Mouse (Mus musculus) bone marrow, adult 2 months (tissue): ENCODE measurements around the gene Psapl1.

Experiments used
- CTCF ChIP-seq: fragments of 200-500 bp; IDR thresholded peaks from 2 replicates; pipeline ENCODE4 v1.5.1; 2011; ENCODE audit warnings: low read length, control low read depth; ENCODE audit not compliant: control insufficient read depth, insufficient read depth
- POLR2A ChIP-seq: fragments of 200-500 bp; IDR thresholded peaks from 2 replicates; pipeline ENCODE4 v1.6.1; 2011; ENCODE audit warnings: low read depth, mild to moderate bottlenecking, control low read depth, low read length, borderline replicate concordance; ENCODE audit not compliant: control insufficient read depth

- no peak for TF ChIP-seq POLR2A
- TF ChIP-seq CTCF = no peak
Measured at GRCm38 (mm10) chr5:36174569-36175115, 29.2 kb upstream of the Psapl1 start.
